Mouse (Mus musculus) forebrain, embryonic 11.5 days (tissue): ENCODE measurements around the gene Aip. TPM values are rescaled to one million over a fixed set of nuclear protein-coding genes. Genes with fewer than 3 reads are reported as not detected.
"Not testable (repeated sequence)": the region's sequence is repeated elsewhere in the genome, so short reads cannot be mapped to it uniquely, and the experiment has no call there.

ENCODE experiments used
- ATAC-seq: fragments of 200-750 bp; cut with Nextera tagmentation; replicated peaks from 2 replicates; pipeline ENCODE4 v1.8.0; 2017; ENCODE audit warnings: moderate TSS enrichment; ENCODE audit not compliant: low FRiP score
- DNase-seq: peaks from one replicate; pipeline ENCODE4 v3.0.0-alpha.2; 2017; ENCODE audit warnings: low spot score
- H3K27ac ChIP-seq: fragments of 300-500 bp; sonication (generic); 2 replicates; pipeline ENCODE4 v1.5.1; 2014; ENCODE audit warnings: low read depth, low read length
- H3K27me3 ChIP-seq: fragments of 300-500 bp; sonication (generic); 2 replicates; pipeline ENCODE4 v1.6.1; 2014; ENCODE audit warnings: mild to moderate bottlenecking, low read length, mixed read lengths; ENCODE audit not compliant: control insufficient read depth, insufficient read depth
- H3K36me3 ChIP-seq: fragments of 300-500 bp; sonication (generic); 2 replicates; pipeline ENCODE4 v1.6.1; 2014; ENCODE audit warnings: mild to moderate bottlenecking, low read length, moderate library complexity, mixed read lengths; ENCODE audit not compliant: control insufficient read depth, insufficient read depth
- H3K4me1 ChIP-seq: fragments of 300-500 bp; sonication (generic); replicated peaks from 2 replicates; pipeline ENCODE4 v1.6.1; 2014; ENCODE audit warnings: low read length, mixed read lengths; ENCODE audit not compliant: control insufficient read depth, insufficient read depth
- H3K4me2 ChIP-seq: fragments of 300-500 bp; sonication (generic); 2 replicates; pipeline ENCODE4 v1.6.1; 2014; ENCODE audit warnings: low read depth, mild to moderate bottlenecking, low read length, moderate library complexity, mixed read lengths; ENCODE audit not compliant: severe bottlenecking
- H3K4me3 ChIP-seq: fragments of 300-500 bp; sonication (generic); 2 replicates; pipeline ENCODE4 v1.5.1; 2014; ENCODE audit warnings: low read depth, low read length
- H3K9ac ChIP-seq: fragments of 300-500 bp; sonication (generic); 2 replicates; pipeline ENCODE4 v1.6.1; 2014; ENCODE audit warnings: low read length
- H3K9me3 ChIP-seq: fragments of 300-500 bp; sonication (generic); 2 replicates; pipeline ENCODE4 v1.6.1; 2016; ENCODE audit warnings: low read length, mixed read lengths; ENCODE audit not compliant: control insufficient read depth
- WGBS: fragments of 180-500 bp; shearing (Covaris S2); extraction: QIAGEN DNeasy Blood & Tissue Kit; methylation state at CpG from one replicate; pipeline ENCODE4 v1.1.7; 2014; 5-methylcytosine and 5-hydroxymethylcytosine counted together
- polyA plus RNA-seq: library from polyadenylated mRNA; unstranded; fragments of >200 nt; fragmentation: Nextera tagmentation; extraction: Ambion mirVana; gene quantifications from 2 replicates; pipeline ENCODE4 v1.2.1, GENCODE M21; 2014

The Aip gene
- polyA plus RNA-seq, 1 experiment from 2014 or later = 52.3 TPM

GRCm38 (mm10) chr19:4142416-4143173 lies 16.9 kb upstream of the Aip start:
- Histone ChIP-seq H3K4me1 (no peaks in the 10 kb centered on the region; the same call in 1 of the 2 replicates), H3K4me3 (no peak overlapping the region), H3K27me3 (no peaks in the 10 kb centered on the region), H3K4me2 (no peak overlapping the region), H3K9ac (no peak overlapping the region), H3K27ac (no peak overlapping the region), H3K9me3 (no peaks in the 10 kb centered on the region; the same call in 1 of the 2 replicates), H3K36me3 (no peaks in the 10 kb centered on the region)
- ATAC-seq (no peak), DNase-seq (no peak)
- WGBS = 93% methylated on average over 18 of the region's 18 CpGs

- no peak overlapping the region for H3K4me2 ChIP-seq
- H3K36me3 ChIP-seq = no peaks in the 10 kb centered on the region
- no peaks in the 10 kb centered on the region for H3K27me3 ChIP-seq
- DNase-seq (no peak), ATAC-seq (no peak)
- H3K9ac ChIP-seq = no peak overlapping the region
- H3K27ac ChIP-seq = no peak overlapping the region
- 86% methylated on average over 6 of the region's 6 CpGs for WGBS
- no peaks in the 10 kb centered on the region for H3K4me1 ChIP-seq
- H3K4me3 ChIP-seq = no peak overlapping the region
- H3K9me3 ChIP-seq = no peaks in the 10 kb centered on the region
Observed at GRCm38 (mm10) chr19:4140147-4140546, 14.5 kb upstream of the Aip start.

GRCm38 (mm10) chr19:4139446-4139845 lies 13.8 kb upstream of the Aip start, which contains the start of gene Gpr152:
Gpr152 (plus strand) TSS chr19:4139787.
- no peaks in the 10 kb centered on the region for H3K9me3 ChIP-seq
- no peaks in the 10 kb centered on the region for H3K4me1 ChIP-seq
- H3K4me3 ChIP-seq = no peak within 1 kb of the TSS
- H3K4me2 ChIP-seq = no peak within 1 kb of the TSS
- DNase-seq (no peak), ATAC-seq (no peak)
- 58% methylated on average over 2 of the region's 2 CpGs for WGBS
- no peak within 1 kb of the TSS for H3K27ac ChIP-seq
- H3K27me3 ChIP-seq = no peaks in the 10 kb centered on the region
- H3K36me3 ChIP-seq = no peaks in the 10 kb centered on the region
- H3K9ac ChIP-seq = no peak within 1 kb of the TSS

- no peak overlapping the region for H3K4me3 ChIP-seq
- H3K27ac ChIP-seq = no peak overlapping the region
- no peak overlapping the region for H3K4me2 ChIP-seq
- DNase-seq (no peak), ATAC-seq (no peak)
- no peaks in the 10 kb centered on the region for H3K4me1 ChIP-seq
- no peaks in the 10 kb centered on the region for H3K27me3 ChIP-seq
- WGBS = 86% methylated on average over 5 of the region's 5 CpGs
- H3K9ac ChIP-seq = no peak overlapping the region
- H3K9me3 ChIP-seq = no peaks in the 10 kb centered on the region
- no peaks in the 10 kb centered on the region; the same call in 1 of the 2 replicates for H3K36me3 ChIP-seq
Observed at GRCm38 (mm10) chr19:4137913-4138312, 12.3 kb upstream of the Aip start.

GRCm38 (mm10) chr19:4136463-4136862 lies 10.8 kb upstream of the Aip start:
- H3K4me2 ChIP-seq = no peak overlapping the region
- no peak overlapping the region for H3K4me3 ChIP-seq
- no peak for ATAC-seq
- H3K36me3 ChIP-seq = peaks cover 3% of the 10 kb centered on the region; the same call in 1 of the 2 replicates
- no peak for DNase-seq
- no peaks in the 10 kb centered on the region for H3K9me3 ChIP-seq
- no peaks in the 10 kb centered on the region for H3K4me1 ChIP-seq
- H3K9ac ChIP-seq = no peak overlapping the region
- H3K27ac ChIP-seq = no peak overlapping the region
- no peaks in the 10 kb centered on the region for H3K27me3 ChIP-seq
- WGBS = 71% methylated on average over 5 of the region's 5 CpGs

- H3K4me1 ChIP-seq, DNase-seq, H3K9me3 ChIP-seq, ATAC-seq, H3K4me3 ChIP-seq, H3K9ac ChIP-seq, H3K27ac ChIP-seq, H3K4me2 ChIP-seq, H3K36me3 ChIP-seq, H3K27me3 ChIP-seq: not testable (repeated sequence)
- 26% methylated on average over 8 of the region's 8 CpGs for WGBS
Observed at GRCm38 (mm10) chr19:4135963-4136345, 10.3 kb upstream of the Aip start.

GRCm38 (mm10) chr19:4135229-4135962 lies 9.7 kb upstream of the Aip start:
- DNase-seq, H3K4me3 ChIP-seq, H3K27me3 ChIP-seq, H3K9ac ChIP-seq, H3K4me2 ChIP-seq, H3K4me1 ChIP-seq, H3K27ac ChIP-seq, H3K36me3 ChIP-seq, H3K9me3 ChIP-seq, ATAC-seq: not testable (repeated sequence)
- 88% methylated on average over 6 of the region's 6 CpGs for WGBS

GRCm38 (mm10) chr19:4134354-4134753 lies 8.7 kb upstream of the Aip start:
- Histone ChIP-seq H3K36me3 (peaks cover 3% of the 10 kb centered on the region; the same call in 1 of the 2 replicates), H3K9ac (no peak overlapping the region), H3K4me2 (no peak overlapping the region), H3K4me1 (no peaks in the 10 kb centered on the region), H3K27ac (no peak overlapping the region), H3K27me3 (no peaks in the 10 kb centered on the region), H3K4me3 (no peak overlapping the region), H3K9me3 (no peaks in the 10 kb centered on the region)
- DNase-seq (no peak), ATAC-seq (no peak)
- 77% methylated on average over 4 of the region's 4 CpGs for WGBS
